Mouse (Mus musculus): ENCODE measurements around the gene Clmp.

DNA sequence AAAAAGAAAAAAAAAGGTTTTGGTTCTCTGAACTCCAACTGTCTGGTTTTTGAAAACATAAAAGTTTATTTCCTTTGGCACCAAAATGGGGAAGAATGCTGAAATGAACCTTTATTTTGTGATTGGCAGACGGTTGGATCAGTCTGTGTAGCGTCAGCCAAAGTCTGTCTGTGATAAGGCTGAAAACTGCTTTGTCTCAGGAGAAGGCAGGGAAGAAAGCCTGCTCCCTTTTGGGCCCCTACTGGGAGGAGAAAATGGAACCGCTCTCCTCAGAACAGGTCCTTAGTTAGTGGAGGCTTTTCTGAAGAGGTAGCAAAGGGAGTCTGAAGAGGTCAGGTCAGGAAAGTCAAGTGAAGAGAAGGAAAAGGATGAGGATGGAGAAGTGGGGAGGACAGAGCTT lies 7.3 kb downstream of the Clmp start:
- TF ChIP-seq MAFK (IDR thresholded peaks at IDR 0.05; ENCODE audit: insufficient read depth, low read depth, low read length) (no peak), ZNF384 (IDR thresholded peaks at IDR 0.05; ENCODE audit: low read depth, low read length) (no peak)
